Mouse (Mus musculus): Measurements from ENCODE around the gene Gm28374.
A peak's percentile ranks its signal among the peaks of the same experiment; 100 is the strongest.

The Gm28374 gene

GRCm38 (mm10) chr19:6085417-6085879, 3.4 kb upstream of the Gm28374 start:
- DNase-seq (ENCODE audit: low spot score) = no peak

- peak; percentile 96 for DNase-seq (ENCODE audit: low spot score)
Observed at GRCm38 (mm10) chr19:6084478-6085248, 2.6 kb upstream of the Gm28374 start, which contains the start of the genes Zfpl1 and Cdca5. Gene Zfpl1 (minus strand): TSS chr19:6084956. Gene Cdca5 (plus strand): TSS chr19:6084983.

DNA sequence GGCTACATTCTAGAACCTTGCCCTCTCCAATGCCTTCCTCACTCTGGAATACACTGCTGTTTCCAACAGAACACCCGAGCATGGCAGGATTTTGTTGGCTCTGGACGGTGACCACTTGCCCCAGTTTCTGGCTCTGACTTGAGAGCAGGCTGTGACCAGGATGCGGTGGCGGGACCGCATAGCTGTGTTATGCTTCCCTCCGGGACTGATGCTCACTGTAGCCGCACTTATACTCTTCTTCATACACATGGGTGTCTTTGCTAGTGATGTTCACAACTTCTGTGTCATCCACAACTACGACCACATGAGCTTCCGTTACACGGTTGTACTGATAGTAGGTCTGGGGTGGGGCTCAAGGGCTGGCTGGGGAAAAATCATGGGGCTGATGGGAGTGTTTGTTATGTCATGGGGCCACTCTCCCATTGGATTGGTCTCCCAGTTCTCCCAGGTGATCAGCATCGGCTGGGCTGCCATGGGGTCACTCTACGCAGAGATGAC, 2.0 kb downstream of the Gm28374 start, which contains the start of gene Tmem262:
Tmem262 (plus strand) TSS at position 51 of the 498 bp plus-strand sequence.
- no peak for DNase-seq (ENCODE audit: low spot score)

DNA sequence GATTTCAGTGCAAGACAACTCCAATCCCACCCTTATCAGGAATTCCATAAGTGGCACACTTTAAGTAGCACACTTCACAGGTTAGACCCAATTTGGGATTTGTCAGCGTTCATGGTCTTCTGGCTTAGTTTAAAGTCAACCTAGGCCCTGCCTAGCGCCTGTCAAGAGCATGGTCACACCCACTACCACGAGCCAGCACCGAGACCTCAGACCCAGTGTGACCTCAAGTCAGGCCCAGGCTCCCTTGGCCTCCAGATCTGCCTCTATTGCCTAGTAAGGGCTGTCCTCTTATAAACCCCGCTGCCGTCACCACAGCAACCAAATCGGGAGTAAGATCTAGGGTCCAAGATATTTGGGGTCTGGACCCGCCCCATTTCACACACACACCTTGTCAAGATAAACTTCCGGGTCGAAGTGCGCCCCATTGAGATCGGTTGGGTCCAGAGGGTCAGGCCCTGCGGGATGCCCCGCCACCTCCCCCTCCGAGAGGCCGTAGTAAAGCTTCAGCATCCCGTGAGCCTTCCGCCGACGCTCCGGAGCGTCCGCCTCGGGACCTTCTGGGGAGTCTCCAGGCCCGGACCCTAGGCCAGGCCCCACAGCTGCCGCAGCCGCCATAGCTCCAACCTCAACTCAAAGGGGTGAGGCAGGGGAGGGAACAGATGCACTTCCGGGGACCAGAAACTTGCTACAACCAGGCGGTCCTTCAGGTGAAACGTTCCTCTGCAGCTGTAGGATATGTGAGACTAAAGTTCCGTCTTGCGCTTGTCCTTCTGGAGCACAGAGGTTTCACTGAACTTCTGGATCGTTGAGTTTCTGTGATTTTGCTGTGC, 5.3 kb downstream of the Gm28374 start, which contains the start of gene Vps51:
Vps51 (minus strand) TSS at position 668 of the 830 bp plus-strand sequence.
- peak; percentile 76 for DNase-seq (ENCODE audit: low spot score)

GRCm38 (mm10) chr19:6073889-6074288, 8.2 kb downstream of the Gm28374 start:
- no peak for DNase-seq (ENCODE audit: low spot score)

GRCm38 (mm10) chr19:6071261-6071660, 10.8 kb downstream of the Gm28374 start:
- DNase-seq (ENCODE audit: low spot score) = no peak

DNA sequence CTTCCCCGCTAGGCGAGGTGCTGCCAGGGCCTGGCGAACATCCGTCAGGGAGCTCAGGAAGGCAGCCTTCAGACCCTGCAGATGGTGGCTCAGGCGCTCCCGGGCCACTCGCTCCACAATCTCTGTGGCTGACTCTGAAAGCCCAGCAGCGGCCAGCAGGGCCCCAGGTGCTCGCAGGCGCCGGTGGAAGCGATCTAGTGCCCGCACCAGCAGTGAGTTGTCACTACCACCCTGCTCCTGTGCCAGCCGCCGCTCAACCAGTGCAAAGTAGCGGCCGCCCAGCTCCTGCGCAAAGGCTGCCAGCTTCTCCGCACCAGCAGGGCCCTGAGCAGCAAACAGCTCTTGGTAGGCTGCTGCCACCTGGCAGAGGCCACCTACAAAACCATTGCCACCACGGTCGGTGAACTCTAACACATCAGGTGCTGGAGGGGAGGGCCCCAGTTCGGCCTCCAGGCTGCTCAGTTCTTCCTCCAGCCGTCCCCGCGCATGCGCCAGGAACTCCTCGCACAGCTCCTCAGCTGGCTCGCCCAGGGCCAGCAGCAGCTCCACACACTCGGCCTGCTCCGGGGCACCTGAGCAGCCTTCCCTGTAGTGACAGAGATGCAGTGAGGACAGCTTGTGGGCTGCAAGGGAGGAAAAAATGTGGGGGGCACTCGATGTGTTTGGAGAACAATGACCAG, 11.3 kb downstream of the Gm28374 start:
- no peak for DNase-seq (ENCODE audit: low spot score)

- DNase-seq (ENCODE audit: low spot score) = no peak
Observed at GRCm38 (mm10) chr19:6069851-6070250, 12.2 kb downstream of the Gm28374 start.

DNA sequence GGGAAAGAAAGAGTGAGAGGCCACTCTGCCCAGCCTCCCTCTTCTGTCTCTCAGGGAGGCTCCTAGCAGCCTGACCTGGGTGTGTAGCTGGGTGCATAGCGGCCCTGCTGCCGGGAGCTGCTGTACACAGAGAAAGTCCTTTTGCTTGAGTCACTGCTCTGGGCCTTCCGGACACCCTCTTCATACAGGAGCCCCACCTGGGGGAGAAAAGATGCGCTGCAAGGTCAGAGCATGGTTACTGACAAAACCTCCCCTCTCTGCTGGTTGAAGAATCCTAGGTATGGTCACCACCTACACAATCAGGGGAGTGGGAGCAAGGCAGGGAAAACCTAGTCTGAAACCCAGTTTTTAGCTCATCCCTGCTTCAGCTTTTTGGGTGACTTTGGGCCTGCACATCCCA, 13.1 kb downstream of the Gm28374 start:
- DNase-seq (ENCODE audit: low spot score) = no peak

DNA sequence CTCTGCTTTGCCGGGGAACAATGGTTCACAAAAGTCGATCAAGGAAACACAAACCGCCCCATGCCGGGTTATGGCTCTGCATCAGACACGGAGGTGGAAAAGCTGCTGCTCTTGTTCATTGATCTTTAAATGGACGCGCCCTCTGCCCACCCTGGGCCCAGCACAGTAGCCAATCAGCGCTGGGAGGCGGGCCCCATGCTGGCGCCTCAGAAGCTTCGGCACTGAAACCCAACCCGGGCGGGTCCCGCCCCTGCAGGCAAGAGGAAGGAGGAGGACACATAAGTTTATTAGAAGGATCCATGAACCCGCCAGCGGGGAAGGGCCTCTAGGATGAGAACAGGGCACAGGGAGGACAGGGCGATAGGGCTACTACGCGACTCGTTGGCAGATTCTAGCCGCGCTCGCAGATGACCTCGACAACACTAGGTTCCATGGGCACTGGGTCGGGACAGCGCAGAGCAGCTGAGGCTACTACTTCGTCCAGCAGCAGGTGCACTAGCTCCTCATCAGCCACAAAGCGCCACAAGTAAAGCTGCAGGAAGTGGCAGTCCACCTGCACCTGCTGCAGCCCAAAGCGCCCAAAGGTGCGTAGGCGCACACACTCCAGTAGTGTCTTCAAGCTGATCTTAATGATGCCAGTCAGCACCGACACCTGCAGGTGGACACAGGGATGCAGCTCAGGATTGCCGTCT, 14.2 kb downstream of the Gm28374 start, which contains the start of gene Tm7sf2:
Tm7sf2 (minus strand) TSS at position 650 of the 692 bp plus-strand sequence.
- peak; percentile 77 for DNase-seq (ENCODE audit: low spot score)

DNA sequence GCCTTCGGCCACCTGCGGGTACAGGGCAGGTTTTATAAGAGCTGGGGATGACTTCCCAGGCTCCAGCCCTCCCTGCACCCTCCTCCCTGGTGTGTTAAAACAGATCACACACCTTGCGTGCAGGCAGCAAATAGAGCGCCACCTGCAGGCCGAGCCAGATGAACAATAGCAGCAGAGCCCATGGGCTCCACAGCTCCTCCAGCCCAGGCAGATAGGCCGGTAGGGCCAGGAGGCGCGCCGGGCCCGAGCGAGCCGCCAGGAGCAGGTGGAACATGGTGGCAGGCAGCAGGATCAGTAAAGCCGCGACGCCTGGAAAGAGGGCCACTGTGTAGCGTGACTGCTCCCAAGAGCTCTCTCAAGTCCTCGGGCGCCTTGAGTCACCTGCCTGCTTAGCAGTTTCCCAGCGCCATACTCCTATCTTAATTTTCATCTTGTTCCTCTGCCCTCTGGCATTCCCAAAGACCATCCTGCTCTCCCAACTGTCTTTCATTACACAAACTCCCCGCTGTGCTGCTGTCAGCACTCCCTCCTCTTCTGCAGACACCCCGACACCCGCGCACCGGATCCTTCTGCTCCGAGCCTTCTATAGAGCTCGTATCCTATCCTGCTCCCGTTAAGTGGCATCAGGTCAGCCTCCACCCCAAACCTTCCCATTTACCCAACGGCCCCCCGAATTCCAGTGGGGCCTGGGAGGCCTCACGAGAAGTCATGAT, 14.9 kb downstream of the Gm28374 start:
- DNase-seq (ENCODE audit: low spot score) = peak; percentile 79

- DNase-seq (ENCODE audit: low spot score) = no peak
Observed at GRCm38 (mm10) chr19:6066571-6066970, 15.5 kb downstream of the Gm28374 start.

GRCm38 (mm10) chr19:6063081-6063480, 19.0 kb downstream of the Gm28374 start:
- no peak for DNase-seq (ENCODE audit: low spot score)

GRCm38 (mm10) chr19:6062418-6062817, 19.6 kb downstream of the Gm28374 start:
- DNase-seq (ENCODE audit: low spot score) = no peak

DNA sequence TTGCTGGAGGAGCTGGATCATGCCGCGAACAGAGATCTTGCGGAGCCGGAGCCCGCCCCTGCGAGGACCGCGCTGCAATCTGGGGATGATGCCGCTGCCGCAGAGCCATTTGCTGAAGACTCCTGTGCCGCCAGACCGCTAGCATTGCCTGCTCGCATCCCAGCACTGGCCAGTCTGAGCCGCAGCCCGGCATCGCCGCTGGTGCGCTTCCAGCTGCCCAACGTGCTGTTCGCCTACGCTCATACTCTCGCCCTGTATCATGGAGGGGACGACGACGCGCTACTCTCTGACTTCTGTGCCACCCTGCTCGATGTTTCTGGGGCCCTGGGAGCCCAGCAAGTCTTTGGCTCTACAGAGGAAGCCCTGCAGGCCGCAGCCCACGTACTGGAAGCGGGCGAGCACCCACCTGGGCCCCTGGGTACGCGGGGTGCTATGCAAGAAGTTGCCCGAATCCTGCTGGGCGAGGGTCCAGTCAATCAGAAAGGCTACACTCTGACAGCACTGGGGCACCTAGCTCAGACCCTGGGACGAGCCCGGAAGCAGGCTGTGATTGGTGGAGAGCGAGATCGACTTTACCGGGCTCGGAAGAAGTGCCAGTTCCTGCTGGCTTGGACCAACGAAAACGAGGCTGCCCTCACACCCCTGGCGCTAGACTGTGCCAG, 20.3 kb downstream of the Gm28374 start:
- DNase-seq (ENCODE audit: low spot score) = no peak

DNA sequence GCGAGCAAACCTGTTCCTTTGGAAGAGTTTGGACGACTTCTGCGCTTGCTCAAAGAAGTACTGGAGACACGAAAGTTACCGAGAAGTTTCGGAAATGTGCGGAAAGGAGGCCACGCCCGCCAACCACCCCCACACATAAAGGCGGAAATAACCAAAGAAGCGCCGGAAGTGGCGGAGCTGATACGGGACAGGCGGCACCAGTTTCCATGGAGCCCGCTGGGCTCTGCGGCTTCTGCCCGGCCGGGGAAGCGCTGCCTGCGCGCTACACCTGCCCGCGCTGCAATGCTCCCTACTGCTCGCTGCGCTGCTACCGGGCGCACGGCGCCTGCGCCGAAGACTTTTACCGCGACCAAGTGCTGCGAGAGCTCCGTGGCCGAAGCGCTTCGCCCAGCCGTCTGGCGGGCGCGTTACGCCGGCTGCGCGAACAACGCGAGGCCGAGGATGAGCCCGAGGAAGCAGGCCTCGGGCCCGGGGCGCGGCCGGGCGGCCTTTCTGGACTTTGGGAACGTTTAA, 21.0 kb downstream of the Gm28374 start, which contains the start of gene Znhit2:
Znhit2 (plus strand) TSS at position 172 of the 513 bp plus-strand sequence.
- DNase-seq (ENCODE audit: low spot score) = peak; percentile 90

GRCm38 (mm10) chr19:6058966-6059365, 23.1 kb downstream of the Gm28374 start:
- DNase-seq (ENCODE audit: low spot score) = no peak

GRCm38 (mm10) chr19:6058513-6058912, 23.5 kb downstream of the Gm28374 start:
- DNase-seq (ENCODE audit: low spot score) = no peak

- DNase-seq (ENCODE audit: low spot score) = peak; percentile 95
Observed at GRCm38 (mm10) chr19:6057313-6058096, 24.6 kb downstream of the Gm28374 start, which contains the start of the genes Mrpl49 and Fau. Gene Mrpl49 (minus strand): TSS chr19:6057785. Gene Fau (plus strand): TSS chr19:6057844.

Measured in left cerebral cortex, adult 11 months (tissue).